Mouse (Mus musculus) brain, adult 2 months (tissue): ENCODE results near the gene Olfr1222.
"Not testable (repeated sequence)": the region's sequence is repeated elsewhere in the genome, so short reads cannot be mapped to it uniquely, and the experiment has no call there.

Source experiments
- DNase-seq: peaks from one replicate; pipeline ENCODE4 v3.0.0; 2011; ENCODE audit warnings: low read depth, low spot score

The Olfr1222 gene

DNA sequence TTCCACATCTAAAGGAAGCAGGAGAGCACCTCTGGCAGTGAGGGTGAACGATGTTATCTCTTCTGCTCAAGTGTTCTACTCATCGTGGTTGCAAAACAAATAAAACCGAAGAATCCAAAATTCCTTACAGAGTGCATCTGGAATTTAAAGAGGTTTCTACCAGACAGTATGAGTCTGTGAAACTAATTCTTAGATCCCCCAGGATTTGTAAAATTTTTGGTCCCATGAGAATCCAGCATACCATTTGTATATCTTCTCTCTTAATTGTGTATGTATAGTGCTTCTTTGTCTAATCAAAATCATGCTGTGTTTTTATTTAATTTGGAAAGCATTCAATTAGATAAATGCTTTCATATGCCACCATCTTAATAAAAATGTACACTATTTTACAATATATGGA is at the start of gene Olfr1222:
Gene Olfr1222 (minus strand): TSS at position 101 of the 400 bp plus-strand sequence.
- no peak for DNase-seq

DNA sequence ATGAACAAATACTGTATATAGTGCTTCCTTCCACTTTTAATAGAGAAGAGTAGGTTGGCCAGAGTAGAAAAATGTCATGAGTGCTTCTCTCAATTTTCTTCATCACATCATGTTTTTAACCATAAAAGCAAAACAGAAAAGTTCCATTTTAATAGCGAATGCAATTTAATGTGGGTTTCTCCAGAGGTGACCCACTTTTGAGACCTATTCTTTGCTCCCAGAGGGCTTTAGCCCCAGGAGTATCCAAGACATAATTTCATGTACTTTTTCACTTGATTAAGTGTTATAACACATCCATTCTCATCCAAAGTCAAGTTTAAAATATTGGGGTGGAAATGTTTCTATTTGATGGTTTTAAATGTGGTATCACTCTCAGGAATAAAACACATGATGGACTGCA is 41.7 kb upstream of the Olfr1222 start, which contains the start of gene Olfr1225:
Gene Olfr1225 (minus strand): TSS at position 101 of the 400 bp plus-strand sequence.
- DNase-seq: no peak

DNA sequence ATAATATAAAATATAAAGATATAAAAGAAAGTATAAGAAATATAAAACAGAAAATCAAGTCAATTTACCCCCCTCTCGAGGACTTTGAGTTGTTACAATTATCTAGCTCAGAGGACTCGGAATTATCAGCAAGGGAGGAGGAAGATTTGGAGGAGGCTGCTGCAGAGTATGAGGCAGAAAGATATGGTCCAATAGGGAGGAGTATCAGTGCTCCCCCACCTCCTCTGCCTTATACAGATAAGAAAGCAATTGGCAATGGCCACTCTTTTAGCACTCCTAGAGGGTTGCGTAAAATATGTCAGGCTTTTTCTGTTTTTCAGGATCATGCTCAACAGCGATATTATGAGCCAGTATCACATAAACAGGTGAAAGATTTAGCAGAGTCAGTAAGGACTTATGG is 31.9 kb upstream of the Olfr1222 start:
- DNase-seq: not testable (repeated sequence)

DNA sequence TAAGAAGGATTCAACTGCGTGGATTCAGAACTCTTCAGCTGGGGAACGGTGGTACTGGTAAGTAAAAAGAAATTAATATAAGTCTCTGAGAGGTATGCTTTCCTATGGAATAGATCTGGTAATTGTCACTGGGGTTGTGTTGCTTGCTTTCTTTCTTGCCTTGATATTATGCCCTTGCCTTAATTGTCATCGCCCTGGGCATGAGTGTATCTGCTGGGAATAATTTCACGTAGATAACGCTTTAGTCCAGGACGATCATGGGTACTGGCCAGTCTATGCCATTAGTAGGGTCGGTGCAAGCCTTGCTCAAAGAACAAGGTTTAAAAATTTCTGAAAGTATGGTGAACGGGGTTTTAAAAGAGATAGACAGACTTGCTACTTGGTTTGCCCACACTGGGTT is 31.1 kb upstream of the Olfr1222 start, which contains the start of gene Olfr1224-ps1:
Gene Olfr1224-ps1 (minus strand): TSS at position 101 of the 400 bp plus-strand sequence.
- not testable (repeated sequence) for DNase-seq

DNA sequence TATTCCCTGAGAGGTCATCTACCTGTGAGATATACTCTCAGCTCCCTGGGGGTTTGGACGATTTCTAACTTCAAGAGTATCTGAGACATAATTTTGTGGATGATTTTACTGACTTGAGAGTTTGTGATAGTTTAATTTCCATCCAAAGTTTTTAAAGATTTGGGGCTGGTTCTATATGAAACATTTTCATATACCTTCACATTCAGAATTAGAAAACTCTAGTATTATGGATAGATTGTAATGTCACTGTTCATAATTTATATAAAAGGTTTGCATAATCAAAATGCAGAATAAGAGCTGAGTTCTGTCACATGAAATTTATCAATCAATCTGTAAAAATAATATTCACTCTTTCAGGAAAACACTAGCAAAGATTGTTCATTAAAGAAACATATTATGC is 18.6 kb upstream of the Olfr1222 start, which contains the start of gene Olfr1223:
Gene Olfr1223 (minus strand): TSS at position 101 of the 400 bp plus-strand sequence.
- no peak for DNase-seq

DNA sequence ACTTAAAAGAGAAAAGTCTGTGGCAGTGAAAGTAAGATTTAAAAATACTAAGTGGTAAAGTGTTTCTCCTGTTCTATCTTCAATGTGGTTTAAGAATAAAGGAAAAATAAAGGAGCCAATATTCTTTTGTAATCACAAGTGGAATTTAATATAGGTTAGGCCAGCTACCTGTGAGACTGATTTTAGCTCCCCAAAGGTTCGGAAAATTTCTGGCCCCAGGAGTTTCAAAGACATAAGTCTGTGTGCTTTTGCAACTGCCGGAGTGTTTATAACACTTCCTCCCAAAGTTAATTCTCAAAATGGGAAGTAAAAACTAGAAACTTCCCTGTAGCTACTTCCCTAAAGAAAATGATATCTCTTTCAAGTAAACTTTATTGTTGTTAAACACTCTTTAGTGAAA is 15.7 kb downstream of the Olfr1222 start, which contains the start of gene Olfr1221:
Gene Olfr1221 (minus strand): TSS at position 101 of the 400 bp plus-strand sequence.
- no peak for DNase-seq

DNA sequence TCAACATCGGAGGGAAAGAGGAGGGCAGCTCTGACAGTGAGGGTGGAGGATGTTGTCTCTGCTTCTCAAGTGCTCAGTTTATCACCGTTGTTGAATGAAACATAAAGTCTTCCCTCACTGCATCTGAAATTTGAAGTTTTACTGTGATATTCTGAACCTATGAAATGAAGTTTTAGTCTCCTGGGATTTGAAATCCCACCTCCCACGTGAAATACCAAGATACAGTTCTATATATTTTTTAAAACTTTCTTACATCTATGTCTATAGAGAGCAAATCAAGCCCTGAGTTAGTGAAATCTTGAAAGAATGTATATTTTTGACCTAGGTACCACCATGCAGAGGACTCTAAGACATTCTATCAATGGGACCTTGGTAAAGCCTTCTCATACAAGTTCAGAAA is 26.1 kb downstream of the Olfr1222 start, which contains the start of gene Olfr1220:
Gene Olfr1220 (minus strand): TSS at position 101 of the 400 bp plus-strand sequence.
- no peak for DNase-seq

DNA sequence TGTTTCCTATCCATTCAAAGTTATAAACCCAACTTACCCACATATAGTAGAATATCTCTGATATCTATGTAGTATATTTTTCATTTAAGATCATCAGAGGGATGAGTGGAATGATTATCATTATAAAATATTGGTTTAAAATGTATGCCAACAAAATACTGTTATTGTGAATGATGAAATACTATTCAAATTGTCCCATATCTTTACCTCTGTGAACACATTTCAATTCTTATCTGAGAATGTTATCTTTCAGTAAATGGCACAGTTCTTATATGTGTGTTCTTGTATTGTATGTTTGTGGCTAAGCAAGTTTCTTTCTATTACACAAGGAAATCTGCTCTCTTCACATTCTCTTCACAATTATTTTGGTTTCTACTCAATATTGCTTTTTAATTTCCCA is 27.2 kb downstream of the Olfr1222 start:
- no peak for DNase-seq

DNA sequence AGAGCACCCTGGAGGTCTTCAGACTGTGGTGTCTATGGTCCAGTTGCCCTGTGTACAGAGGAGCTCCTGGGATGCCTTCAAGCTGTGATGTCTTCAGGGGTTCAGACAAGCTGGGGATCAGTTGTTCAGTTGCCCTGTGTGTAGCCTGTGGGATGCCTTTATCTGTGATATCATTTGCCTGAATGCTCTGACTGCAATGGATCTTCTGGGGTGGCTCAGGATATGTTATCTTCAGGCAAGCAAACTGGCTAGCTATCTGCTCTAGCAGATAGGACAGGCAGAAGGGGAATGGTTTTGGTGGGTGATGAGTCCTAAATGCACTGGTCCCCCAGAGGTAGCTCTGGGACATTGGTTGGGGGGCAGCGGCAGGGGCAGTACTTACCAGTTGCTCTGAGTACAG is 39.0 kb downstream of the Olfr1222 start:
- no peak for DNase-seq

DNA sequence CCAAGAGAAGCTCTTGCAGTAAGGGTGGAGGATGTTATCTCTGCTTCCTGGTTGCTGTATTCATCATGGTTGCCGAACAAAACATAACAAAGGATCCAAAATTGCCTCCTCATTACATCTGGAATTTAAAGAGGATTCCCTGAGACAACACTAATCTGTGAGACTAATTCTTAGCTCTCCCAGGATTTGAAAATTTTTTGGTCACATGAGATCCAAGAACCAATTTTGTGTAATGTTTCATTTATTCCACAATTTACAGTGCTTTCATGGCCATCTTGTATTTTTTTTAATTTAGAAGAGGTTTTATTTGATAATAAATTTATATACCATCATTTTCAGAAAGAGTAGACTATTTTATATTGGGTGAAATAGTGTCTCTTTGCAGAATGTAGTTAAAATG is 49.4 kb downstream of the Olfr1222 start, which contains the start of gene Olfr1219:
Gene Olfr1219 (minus strand): TSS at position 101 of the 400 bp plus-strand sequence.
- DNase-seq: no peak

DNA sequence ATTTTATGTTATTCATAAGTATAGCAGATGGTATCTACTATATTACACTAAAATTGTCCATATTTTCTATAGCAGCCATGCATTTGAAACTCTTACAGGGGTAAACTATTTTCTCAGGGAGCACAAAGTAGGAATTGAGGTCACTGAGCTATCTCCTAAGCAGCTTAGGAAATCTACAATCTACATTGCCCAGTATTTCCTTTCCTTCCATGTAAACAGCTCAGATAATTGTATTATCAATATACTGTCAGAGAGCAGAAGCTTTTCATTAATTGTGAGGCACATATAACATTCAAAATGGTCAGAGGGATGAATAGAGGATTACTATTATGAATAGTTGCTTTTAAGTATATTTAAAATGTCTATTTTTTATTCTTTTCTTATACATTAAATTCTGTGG is 51.4 kb downstream of the Olfr1222 start:
- no peak for DNase-seq
